Mouse (Mus musculus): Measurements from ENCODE around the gene Nfil3. TPM values are rescaled to one million over a fixed set of nuclear protein-coding genes. Genes with fewer than 3 reads are reported as not detected.
A peak's percentile ranks its signal among the peaks of the same experiment; 100 is the strongest.

Nfil3 gene
- polyA plus RNA-seq, 1 experiment from 2014 or later = 52.9 TPM

- H3K36me3 ChIP-seq = no peaks in the 10 kb centered on the region
- no peak overlapping the region for H3K9ac ChIP-seq
- H3K27me3 ChIP-seq = no peaks in the 10 kb centered on the region
- 94% methylated on average over 10 of the region's 10 CpGs for WGBS
- no peak for ATAC-seq (ENCODE audit: low FRiP score)
- H3K27ac ChIP-seq = no peak overlapping the region
- H3K4me1 ChIP-seq (replicated peaks) = no peaks in the 10 kb centered on the region
- H3K4me3 ChIP-seq = no peak overlapping the region
- H3K9me3 ChIP-seq = no peaks in the 10 kb centered on the region
- H3K4me2 ChIP-seq = no peak overlapping the region
Observed at GRCm38 (mm10) chr13:52998541-52998940, 17.7 kb upstream of the Nfil3 start.

GRCm38 (mm10) chr13:52997806-52998205 lies 16.9 kb upstream of the Nfil3 start:
- no peaks in the 10 kb centered on the region for H3K9me3 ChIP-seq
- no peaks in the 10 kb centered on the region for H3K36me3 ChIP-seq
- H3K27me3 ChIP-seq = no peaks in the 10 kb centered on the region
- 76% methylated on average over 2 of the region's 2 CpGs for WGBS
- H3K4me1 ChIP-seq (replicated peaks) = no peaks in the 10 kb centered on the region
- H3K9ac ChIP-seq = no peak overlapping the region
- H3K4me3 ChIP-seq = no peak overlapping the region
- no peak overlapping the region for H3K27ac ChIP-seq
- no peak overlapping the region for H3K4me2 ChIP-seq
- ATAC-seq (ENCODE audit: low FRiP score) = no peak

- no peaks in the 10 kb centered on the region for H3K27me3 ChIP-seq
- no peak overlapping the region for H3K4me3 ChIP-seq
- H3K4me2 ChIP-seq = no peak overlapping the region
- 80% methylated on average over 8 of the region's 8 CpGs for WGBS
- H3K36me3 ChIP-seq = no peaks in the 10 kb centered on the region
- H3K9me3 ChIP-seq = no peaks in the 10 kb centered on the region
- H3K9ac ChIP-seq = no peak overlapping the region
- no peak overlapping the region for H3K27ac ChIP-seq
- H3K4me1 ChIP-seq (replicated peaks) = no peaks in the 10 kb centered on the region
- ATAC-seq (ENCODE audit: low FRiP score) = no peak
Observed at GRCm38 (mm10) chr13:52996201-52996600, 15.3 kb upstream of the Nfil3 start.

GRCm38 (mm10) chr13:52994197-52994881 lies 13.5 kb upstream of the Nfil3 start:
- no peaks in the 10 kb centered on the region for H3K9me3 ChIP-seq
- no peak overlapping the region for H3K4me2 ChIP-seq
- no peaks in the 10 kb centered on the region for H3K27me3 ChIP-seq
- no peak overlapping the region for H3K27ac ChIP-seq
- H3K36me3 ChIP-seq = no peaks in the 10 kb centered on the region
- no peak overlapping the region for H3K9ac ChIP-seq
- no peak for ATAC-seq (ENCODE audit: low FRiP score)
- H3K4me3 ChIP-seq = no peak overlapping the region
- 86% methylated on average over 10 of the region's 10 CpGs for WGBS
- H3K4me1 ChIP-seq (replicated peaks) = no peaks in the 10 kb centered on the region

GRCm38 (mm10) chr13:52990139-52990538 lies 9.3 kb upstream of the Nfil3 start:
- H3K9ac ChIP-seq = no peak overlapping the region
- WGBS = 70% methylated on average over 9 of the region's 9 CpGs
- no peaks in the 10 kb centered on the region for H3K27me3 ChIP-seq
- no peaks in the 10 kb centered on the region for H3K36me3 ChIP-seq
- H3K4me2 ChIP-seq = no peak overlapping the region
- no peak overlapping the region for H3K27ac ChIP-seq
- no peak for ATAC-seq (ENCODE audit: low FRiP score)
- no peak overlapping the region for H3K4me3 ChIP-seq
- no peaks in the 10 kb centered on the region for H3K9me3 ChIP-seq
- H3K4me1 ChIP-seq (replicated peaks) = no peaks in the 10 kb centered on the region

GRCm38 (mm10) chr13:52989005-52989404 lies 8.1 kb upstream of the Nfil3 start:
- Histone ChIP-seq H3K4me2 (no peak overlapping the region), H3K27me3 (no peaks in the 10 kb centered on the region), H3K4me1 (replicated peaks) (no peaks in the 10 kb centered on the region), H3K36me3 (no peaks in the 10 kb centered on the region), H3K9ac (no peak overlapping the region), H3K9me3 (no peaks in the 10 kb centered on the region), H3K4me3 (no peak overlapping the region), H3K27ac (no peak overlapping the region)
- WGBS = 86% methylated on average over 16 of the region's 16 CpGs
- no peak for ATAC-seq (ENCODE audit: low FRiP score)

- 81% methylated on average over 1 of the region's 1 CpGs for WGBS
- no peaks in the 10 kb centered on the region for H3K36me3 ChIP-seq
- no peaks in the 10 kb centered on the region for H3K4me1 ChIP-seq (replicated peaks)
- no peak overlapping the region for H3K4me2 ChIP-seq
- H3K9ac ChIP-seq = no peak overlapping the region
- H3K9me3 ChIP-seq = no peaks in the 10 kb centered on the region
- H3K27me3 ChIP-seq = no peaks in the 10 kb centered on the region
- H3K4me3 ChIP-seq = no peak overlapping the region
- ATAC-seq (ENCODE audit: low FRiP score) = no peak
- no peak overlapping the region for H3K27ac ChIP-seq
Observed at GRCm38 (mm10) chr13:52987880-52988279, 7.0 kb upstream of the Nfil3 start.

GRCm38 (mm10) chr13:52986215-52986780 lies 5.4 kb upstream of the Nfil3 start:
- H3K36me3 ChIP-seq = no peaks in the 10 kb centered on the region
- no peak overlapping the region for H3K27ac ChIP-seq
- 74% methylated on average over 10 of the region's 10 CpGs for WGBS
- no peak overlapping the region for H3K9ac ChIP-seq
- H3K27me3 ChIP-seq = no peaks in the 10 kb centered on the region
- H3K4me2 ChIP-seq = no peak overlapping the region
- H3K9me3 ChIP-seq = no peaks in the 10 kb centered on the region
- H3K4me3 ChIP-seq = no peak overlapping the region
- H3K4me1 ChIP-seq (replicated peaks) = peaks cover 9% of the 10 kb centered on the region
- ATAC-seq (ENCODE audit: low FRiP score) = no peak

GRCm38 (mm10) chr13:52985508-52986214 lies 4.8 kb upstream of the Nfil3 start:
- Histone ChIP-seq H3K9me3 (no peaks in the 10 kb centered on the region), H3K27ac (no peak overlapping the region), H3K4me3 (no peak overlapping the region), H3K27me3 (no peaks in the 10 kb centered on the region), H3K36me3 (no peaks in the 10 kb centered on the region), H3K4me2 (no peak overlapping the region), H3K9ac (no peak overlapping the region), H3K4me1 (replicated peaks) (peaks cover 9% of the 10 kb centered on the region)
- ATAC-seq (ENCODE audit: low FRiP score) = no peak
- WGBS = 82% methylated on average over 12 of the region's 12 CpGs

GRCm38 (mm10) chr13:52982703-52983102 lies 1.8 kb upstream of the Nfil3 start:
- Histone ChIP-seq H3K9ac (no peak overlapping the region), H3K27ac (no peak overlapping the region), H3K4me2 (peak overlapping the region; percentile 94), H3K4me1 (replicated peaks) (peaks cover 11% of the 10 kb centered on the region), H3K9me3 (no peaks in the 10 kb centered on the region), H3K27me3 (no peaks in the 10 kb centered on the region), H3K4me3 (no peak overlapping the region; the same call in 1 of the 2 replicates), H3K36me3 (no peaks in the 10 kb centered on the region)
- no peak for ATAC-seq (ENCODE audit: low FRiP score)
- under 1% methylated on average over 12 of the region's 12 CpGs for WGBS

- H3K27me3 ChIP-seq = no peaks in the 10 kb centered on the region
- peaks cover 21% of the 10 kb centered on the region for H3K4me1 ChIP-seq (replicated peaks)
- ATAC-seq (ENCODE audit: low FRiP score) = peak; percentile 4; the same call in 1 of the 2 replicates
- 2% methylated on average over 51 of the region's 51 CpGs for WGBS
- H3K9me3 ChIP-seq = no peaks in the 10 kb centered on the region
- H3K27ac ChIP-seq = peak overlapping the region; percentile 99
- H3K4me2 ChIP-seq = peak overlapping the region; percentile 94
- no peaks in the 10 kb centered on the region for H3K36me3 ChIP-seq
- H3K9ac ChIP-seq = peak overlapping the region; percentile 90
- peak overlapping the region; percentile 86 for H3K4me3 ChIP-seq
Observed at GRCm38 (mm10) chr13:52981441-52982281, 788 bp upstream of the Nfil3 start.

All from hindbrain, embryonic 13.5 days (tissue).